Mouse (Mus musculus): ENCODE measurements at regions not wholly inside any gene's neighbourhood (a gene's known extent, or its start where the extent isn't known, plus 50 kb on each side); places are given as distances from the start of the nearest gene placed in this dataset.

GRCm38 (mm10) chr5:51922973-51923372, 267.3 kb downstream of the Dhx15 start:
- no peak for DNase-seq (ENCODE audit: low spot score)

- DNase-seq (ENCODE audit: low spot score) = no peak
These were observed 267.8 kb downstream of the Dhx15 start for GRCm38 (mm10) chr5:51922494-51922893.

- no peak for DNase-seq (ENCODE audit: low spot score)
These were observed 272.4 kb downstream of the Dhx15 start for GRCm38 (mm10) chr5:51917812-51918448.

GRCm38 (mm10) chr5:51914731-51915130, 275.6 kb downstream of the Dhx15 start:
- DNase-seq (ENCODE audit: low spot score) = no peak

GRCm38 (mm10) chr5:51908861-51909260, 281.5 kb downstream of the Dhx15 start:
- peak; percentile 37 for DNase-seq (ENCODE audit: low spot score)

GRCm38 (mm10) chr5:51906315-51907109, 283.8 kb downstream of the Dhx15 start:
- no peak for DNase-seq (ENCODE audit: low spot score)

- peak; percentile 42 for DNase-seq (ENCODE audit: low spot score)
These were observed 296.2 kb downstream of the Dhx15 start for GRCm38 (mm10) chr5:51894159-51894558.

GRCm38 (mm10) chr5:51891341-51891740, 299.0 kb downstream of the Dhx15 start:
- DNase-seq (ENCODE audit: low spot score) = no peak

GRCm38 (mm10) chr5:51888404-51888803, 301.9 kb downstream of the Dhx15 start:
- DNase-seq (ENCODE audit: low spot score) = no peak

GRCm38 (mm10) chr5:51882594-51882993, 307.7 kb downstream of the Dhx15 start:
- no peak for DNase-seq (ENCODE audit: low spot score)

GRCm38 (mm10) chr5:51882173-51882572, 308.1 kb downstream of the Dhx15 start:
- DNase-seq (ENCODE audit: low spot score) = no peak

- DNase-seq (ENCODE audit: low spot score) = no peak
These were observed 309.3 kb upstream of the Ppargc1a start for GRCm38 (mm10) chr5:51876846-51877245.

GRCm38 (mm10) chr5:51873571-51873970, 306.0 kb upstream of the Ppargc1a start:
- no peak for DNase-seq (ENCODE audit: low spot score)

- DNase-seq (ENCODE audit: low spot score) = no peak
These were observed 304.2 kb upstream of the Ppargc1a start for GRCm38 (mm10) chr5:51871735-51872134.

GRCm38 (mm10) chr5:51868223-51868713, 300.7 kb upstream of the Ppargc1a start:
- no peak for DNase-seq (ENCODE audit: low spot score)

GRCm38 (mm10) chr5:51866002-51866401, 298.5 kb upstream of the Ppargc1a start:
- DNase-seq (ENCODE audit: low spot score) = no peak

- DNase-seq (ENCODE audit: low spot score) = no peak
These were observed 293.0 kb upstream of the Ppargc1a start for GRCm38 (mm10) chr5:51860496-51860895.

- DNase-seq (ENCODE audit: low spot score) = no peak
These were observed 286.1 kb upstream of the Ppargc1a start for GRCm38 (mm10) chr5:51853456-51854124.

- no peak for DNase-seq (ENCODE audit: low spot score)
These were observed 282.6 kb upstream of the Ppargc1a start for GRCm38 (mm10) chr5:51850091-51850490.

- DNase-seq (ENCODE audit: low spot score) = no peak
These were observed 281.7 kb upstream of the Ppargc1a start for GRCm38 (mm10) chr5:51849236-51849635.

- no peak for DNase-seq (ENCODE audit: low spot score)
These were observed 274.7 kb upstream of the Ppargc1a start for GRCm38 (mm10) chr5:51842189-51842588.

GRCm38 (mm10) chr5:51841763-51842162, 274.2 kb upstream of the Ppargc1a start:
- DNase-seq (ENCODE audit: low spot score) = no peak

Measured in c-Kit-positive CD71-positive TER-119-positive erythroid progenitor cells, embryonic 14.5 days (primary cell).